Mouse (Mus musculus): ENCODE measurements at regions not wholly inside any gene's neighbourhood (a gene's known extent, or its start where the extent isn't known, plus 50 kb on each side); places are given as distances from the start of the nearest gene placed in this dataset.
A peak's percentile ranks its signal among the peaks of the same experiment; 100 is the strongest.
"Not testable (repeated sequence)": the region's sequence is repeated elsewhere in the genome, so short reads cannot be mapped to it uniquely, and the experiment has no call there.

DNA sequence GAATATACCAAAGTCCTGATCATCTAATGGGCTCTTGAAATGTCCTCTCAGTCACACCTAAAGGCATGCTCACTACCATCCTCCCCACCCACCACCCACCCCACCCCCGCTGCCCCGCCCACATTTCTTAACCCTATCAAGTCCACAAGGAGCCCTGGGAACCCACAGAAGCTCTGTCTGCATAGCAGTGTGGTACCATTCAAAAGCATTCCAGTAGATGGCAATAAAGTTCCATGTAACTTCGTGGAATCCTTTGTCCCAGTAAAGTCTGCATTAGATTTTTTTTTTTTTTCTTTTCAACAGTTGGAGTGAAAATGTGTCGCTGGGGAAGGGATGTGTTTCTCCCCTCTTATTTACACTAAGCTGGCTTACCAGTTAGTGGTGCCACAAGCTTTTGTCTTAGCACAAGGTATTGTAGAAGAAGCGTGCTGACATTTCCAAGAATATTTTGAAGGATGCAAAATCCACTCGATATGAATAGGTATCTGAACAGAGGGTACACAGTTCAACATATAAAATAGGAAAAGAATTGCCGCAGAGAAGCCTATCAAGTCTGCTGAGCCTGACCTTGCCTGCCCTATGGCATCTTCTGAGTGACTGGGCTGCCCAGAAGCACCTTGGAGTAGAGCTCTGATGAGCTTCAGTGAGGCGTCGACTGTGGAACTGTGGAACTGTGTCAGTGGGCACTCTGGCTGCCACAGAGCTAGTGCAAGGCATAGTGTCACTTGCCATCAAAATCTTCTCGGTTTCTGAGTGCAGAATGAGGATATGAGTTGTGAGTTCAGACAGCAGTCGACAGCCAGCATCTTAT lies 199.0 kb downstream of the Zfp619 start:
- Histone ChIP-seq H3K27ac (ENCODE audit: insufficient read depth, low read length) (no peak overlapping the region), H3K4me1 (ENCODE audit: control insufficient read depth, insufficient read depth, low read length) (no peaks in the 10 kb centered on the region), H3K4me3 (ENCODE audit: insufficient read depth, low read length) (no peak overlapping the region)
- TF ChIP-seq CTCF (IDR thresholded peaks at IDR 0.05; ENCODE audit: extremely low read depth, insufficient read depth, low read length): peak; percentile 36; the same call in 1 of the 2 replicates
- no peak for TF ChIP-seq POLR2A (IDR thresholded peaks at IDR 0.05; ENCODE audit: extremely low read depth, insufficient read depth, low read length)

GRCm38 (mm10) chr7:39727935-39728557 lies 210.5 kb downstream of the Zfp619 start:
- Histone ChIP-seq H3K27ac (ENCODE audit: insufficient read depth, low read length) (no peak overlapping the region), H3K4me1 (ENCODE audit: control insufficient read depth, insufficient read depth, low read length) (no peaks in the 10 kb centered on the region), H3K4me3 (ENCODE audit: insufficient read depth, low read length) (no peak overlapping the region)
- TF ChIP-seq CTCF (IDR thresholded peaks at IDR 0.05; ENCODE audit: extremely low read depth, insufficient read depth, low read length) (no peak), POLR2A (IDR thresholded peaks at IDR 0.05; ENCODE audit: extremely low read depth, insufficient read depth, low read length) (no peak)

- no peaks in the 10 kb centered on the region for H3K4me1 ChIP-seq (ENCODE audit: control insufficient read depth, insufficient read depth, low read length)
- no peak overlapping the region for H3K27ac ChIP-seq (ENCODE audit: insufficient read depth, low read length)
- no peak overlapping the region for H3K4me3 ChIP-seq (ENCODE audit: insufficient read depth, low read length)
- TF ChIP-seq POLR2A (IDR thresholded peaks at IDR 0.05; ENCODE audit: extremely low read depth, insufficient read depth, low read length) (no peak), CTCF (IDR thresholded peaks at IDR 0.05; ENCODE audit: extremely low read depth, insufficient read depth, low read length) (no peak)
These were observed 211.4 kb downstream of the Zfp619 start for GRCm38 (mm10) chr7:39728930-39729329.

DNA sequence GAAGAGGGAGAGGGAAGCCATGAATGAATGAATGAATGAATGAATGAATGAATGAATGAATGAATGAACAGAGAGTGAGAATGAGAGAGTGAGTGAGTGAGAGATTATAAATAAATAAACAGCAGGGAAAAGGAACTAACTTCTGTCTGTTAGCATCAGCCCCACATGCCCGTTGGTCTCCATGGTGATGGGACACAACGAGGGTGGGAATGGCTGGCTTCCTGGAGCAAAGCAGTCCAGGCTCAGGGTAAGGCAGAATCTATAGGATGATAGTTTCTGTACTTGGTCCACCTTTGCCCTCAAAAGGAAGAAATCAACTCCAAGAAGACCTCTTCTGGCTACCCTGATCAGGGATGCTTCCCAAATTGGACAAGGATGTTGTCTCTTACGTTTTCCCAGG lies 212.2 kb downstream of the Zfp619 start:
- H3K4me3 ChIP-seq (ENCODE audit: insufficient read depth, low read length): no peak overlapping the region
- H3K27ac ChIP-seq (ENCODE audit: insufficient read depth, low read length): no peak overlapping the region
- TF ChIP-seq CTCF (IDR thresholded peaks at IDR 0.05; ENCODE audit: extremely low read depth, insufficient read depth, low read length) (no peak), POLR2A (IDR thresholded peaks at IDR 0.05; ENCODE audit: extremely low read depth, insufficient read depth, low read length) (no peak)
- H3K4me1 ChIP-seq (ENCODE audit: control insufficient read depth, insufficient read depth, low read length): no peaks in the 10 kb centered on the region

DNA sequence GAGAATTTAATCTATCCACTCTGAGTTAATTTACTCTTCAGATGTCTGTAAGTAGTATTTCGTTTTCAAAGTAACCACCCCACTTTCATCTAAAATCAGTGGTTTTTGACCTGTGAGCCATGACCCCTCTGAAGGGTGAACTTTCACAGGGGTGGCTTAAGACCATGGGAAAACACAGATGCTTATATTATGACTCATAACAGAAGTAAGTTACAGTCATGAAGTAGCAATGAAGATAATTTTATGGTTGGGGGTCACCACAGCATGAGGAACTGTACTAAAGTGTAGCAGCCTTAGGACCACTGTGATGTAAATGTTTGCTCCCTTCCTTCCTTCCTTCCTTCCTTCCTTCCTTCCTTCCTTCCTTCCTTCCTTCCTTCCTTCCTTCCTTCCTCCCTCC lies 215.2 kb downstream of the Zfp619 start:
- TF ChIP-seq CTCF (IDR thresholded peaks at IDR 0.05; ENCODE audit: extremely low read depth, insufficient read depth, low read length) (no peak), POLR2A (IDR thresholded peaks at IDR 0.05; ENCODE audit: extremely low read depth, insufficient read depth, low read length) (no peak)
- no peaks in the 10 kb centered on the region for H3K4me1 ChIP-seq (ENCODE audit: control insufficient read depth, insufficient read depth, low read length)
- no peak overlapping the region for H3K4me3 ChIP-seq (ENCODE audit: insufficient read depth, low read length)
- H3K27ac ChIP-seq (ENCODE audit: insufficient read depth, low read length): no peak overlapping the region

DNA sequence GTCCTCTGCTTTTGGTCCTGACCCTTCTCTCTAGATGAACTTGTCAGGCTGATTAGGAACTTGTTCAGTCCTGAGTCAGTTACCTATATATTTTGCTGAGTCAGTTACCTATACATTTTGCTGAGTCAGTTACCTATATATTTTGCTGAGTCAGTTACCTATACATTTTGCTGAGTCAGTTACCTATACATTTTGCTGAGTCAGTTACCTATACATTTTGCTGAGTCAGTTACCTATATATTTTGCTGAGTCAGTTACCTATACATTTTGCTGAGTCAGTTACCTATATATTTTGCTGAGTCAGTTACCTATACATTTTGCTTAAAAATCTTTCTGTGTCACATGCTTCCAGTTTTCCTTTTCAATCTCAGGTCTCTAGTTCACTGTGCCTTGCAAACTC lies 230.8 kb downstream of the Zfp619 start:
- H3K4me1 ChIP-seq (ENCODE audit: control insufficient read depth, insufficient read depth, low read length); H3K4me3 ChIP-seq (ENCODE audit: insufficient read depth, low read length); H3K27ac ChIP-seq (ENCODE audit: insufficient read depth, low read length): not testable (repeated sequence)

DNA sequence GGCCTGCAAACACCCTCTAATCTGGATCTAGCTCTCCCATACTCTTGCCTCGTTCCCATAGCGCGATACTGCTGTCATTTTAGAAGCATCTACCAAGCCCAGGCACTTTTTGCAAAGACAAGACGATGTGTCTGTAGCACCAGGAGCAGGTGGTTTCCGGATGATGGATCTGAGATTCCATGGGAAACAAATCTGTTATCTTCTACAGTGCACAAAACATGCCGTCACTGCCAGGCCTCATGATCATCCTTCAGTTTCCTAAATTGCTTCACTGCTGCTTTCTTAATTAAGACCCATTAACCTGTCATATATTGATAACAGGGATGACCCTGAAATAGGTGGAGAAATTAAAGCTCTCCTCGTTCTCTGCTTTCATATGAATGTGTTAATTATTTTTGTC lies 232.9 kb downstream of the Zfp619 start:
- H3K27ac ChIP-seq (ENCODE audit: insufficient read depth, low read length): no peak overlapping the region
- no peak overlapping the region for H3K4me3 ChIP-seq (ENCODE audit: insufficient read depth, low read length)
- TF ChIP-seq CTCF (IDR thresholded peaks at IDR 0.05; ENCODE audit: extremely low read depth, insufficient read depth, low read length) (no peak), POLR2A (IDR thresholded peaks at IDR 0.05; ENCODE audit: extremely low read depth, insufficient read depth, low read length) (no peak)
- H3K4me1 ChIP-seq (ENCODE audit: control insufficient read depth, insufficient read depth, low read length): no peaks in the 10 kb centered on the region

DNA sequence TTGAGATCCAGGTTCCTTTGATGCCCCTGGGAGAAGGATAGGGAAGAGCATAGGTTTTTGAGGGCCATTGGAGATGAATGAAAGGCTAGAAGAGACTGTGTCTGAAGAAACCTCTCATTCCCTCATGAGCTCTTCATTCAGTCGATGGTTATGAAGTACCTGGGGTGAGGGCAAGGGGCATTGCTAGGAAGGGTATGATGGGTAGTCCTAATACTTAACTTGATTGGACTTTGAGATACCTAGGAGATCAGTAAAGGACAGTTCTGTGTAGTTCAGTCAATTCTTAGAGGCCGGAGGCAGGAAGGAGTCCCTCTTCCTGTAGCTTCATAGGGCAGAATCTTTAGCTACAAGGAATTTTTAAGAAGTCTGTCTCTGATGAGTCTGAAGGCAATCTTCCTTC lies 246.8 kb downstream of the Zfp619 start:
- Histone ChIP-seq H3K4me1 (ENCODE audit: control insufficient read depth, insufficient read depth, low read length) (no peaks in the 10 kb centered on the region), H3K27ac (ENCODE audit: insufficient read depth, low read length) (no peak overlapping the region), H3K4me3 (ENCODE audit: insufficient read depth, low read length) (no peak overlapping the region)
- TF ChIP-seq POLR2A (IDR thresholded peaks at IDR 0.05; ENCODE audit: extremely low read depth, insufficient read depth, low read length): no peak
- no peak for TF ChIP-seq CTCF (IDR thresholded peaks at IDR 0.05; ENCODE audit: extremely low read depth, insufficient read depth, low read length)

DNA sequence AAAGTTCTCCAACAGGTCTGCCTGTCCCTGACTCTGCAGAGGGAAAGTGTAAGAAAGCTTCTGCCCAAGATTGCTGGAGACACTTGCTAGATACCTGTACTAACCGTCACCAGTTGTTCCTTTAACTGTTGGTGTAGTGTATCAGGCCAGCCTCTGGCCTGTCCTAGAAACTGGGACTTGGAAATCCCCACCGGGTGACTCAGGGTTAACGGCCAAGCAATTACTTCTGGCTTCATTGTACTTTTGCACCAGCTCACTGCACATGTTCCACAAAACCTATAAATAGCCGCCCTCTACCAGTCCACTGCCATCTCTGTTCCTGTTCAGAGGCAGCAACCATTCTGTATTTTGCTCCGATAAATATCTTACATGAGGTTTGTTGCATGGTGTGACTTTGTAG lies 247.5 kb downstream of the Zfp619 start:
- no peak overlapping the region for H3K27ac ChIP-seq (ENCODE audit: insufficient read depth, low read length)
- TF ChIP-seq CTCF (IDR thresholded peaks at IDR 0.05; ENCODE audit: extremely low read depth, insufficient read depth, low read length): no peak
- TF ChIP-seq POLR2A (IDR thresholded peaks at IDR 0.05; ENCODE audit: extremely low read depth, insufficient read depth, low read length): no peak
- no peaks in the 10 kb centered on the region for H3K4me1 ChIP-seq (ENCODE audit: control insufficient read depth, insufficient read depth, low read length)
- no peak overlapping the region for H3K4me3 ChIP-seq (ENCODE audit: insufficient read depth, low read length)

- TF ChIP-seq CTCF (IDR thresholded peaks at IDR 0.05; ENCODE audit: extremely low read depth, insufficient read depth, low read length): no peak
- no peak for TF ChIP-seq POLR2A (IDR thresholded peaks at IDR 0.05; ENCODE audit: extremely low read depth, insufficient read depth, low read length)
- no peak overlapping the region for H3K4me3 ChIP-seq (ENCODE audit: insufficient read depth, low read length)
These were observed 255.7 kb downstream of the Zfp619 start for GRCm38 (mm10) chr7:39773291-39773690.

More at GRCm38 (mm10) chr7:39773291-39773690, 255.7 kb downstream of the Zfp619 start:
- H3K4me1 ChIP-seq (ENCODE audit: control insufficient read depth, insufficient read depth, low read length): no peaks in the 10 kb centered on the region
- no peak overlapping the region for H3K27ac ChIP-seq (ENCODE audit: insufficient read depth, low read length)
